Mouse (Mus musculus) inflammation-experienced regulatory T-cells, adult 6 months (primary cell): Measurements from ENCODE around the gene Gm10282. TPM values are rescaled to one million over a fixed set of nuclear protein-coding genes. Genes with fewer than 3 reads are reported as not detected.

Experiments used
- ATAC-seq: one replicate; pipeline ENCODE4 v1.8.0; 2017
- polyA plus RNA-seq, 3 experiments: library from polyadenylated mRNA; unstranded; fragments of 100-300 nt; shearing (Covaris generic); gene quantifications; one replicate each; pipeline ENCODE4 v1.2.1; 2017

The Gm10282 gene
- polyA plus RNA-seq, 3 experiments from 2014 or later: 20.4 to 115 (median 45.5) TPM

DNA sequence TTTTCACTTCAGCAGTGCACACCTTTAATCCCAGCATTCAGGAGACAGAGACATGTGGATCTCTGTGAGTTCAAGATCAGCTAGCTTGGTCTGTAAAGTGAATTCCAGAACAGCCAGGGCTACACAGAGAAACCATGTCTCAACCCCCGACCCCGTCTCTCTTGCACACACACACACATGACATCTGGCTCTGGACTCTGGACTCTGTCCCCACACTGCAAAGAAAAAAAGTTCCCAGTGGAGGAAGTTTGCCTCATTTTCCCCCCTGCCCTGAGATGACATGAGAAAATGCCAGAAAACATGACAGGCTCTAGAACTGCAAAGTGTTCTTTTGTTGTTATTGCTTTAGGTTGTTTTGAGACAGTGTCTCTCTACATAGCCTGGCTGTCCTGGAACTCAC, 45.2 kb downstream of the Gm10282 start:
- no peak for ATAC-seq

DNA sequence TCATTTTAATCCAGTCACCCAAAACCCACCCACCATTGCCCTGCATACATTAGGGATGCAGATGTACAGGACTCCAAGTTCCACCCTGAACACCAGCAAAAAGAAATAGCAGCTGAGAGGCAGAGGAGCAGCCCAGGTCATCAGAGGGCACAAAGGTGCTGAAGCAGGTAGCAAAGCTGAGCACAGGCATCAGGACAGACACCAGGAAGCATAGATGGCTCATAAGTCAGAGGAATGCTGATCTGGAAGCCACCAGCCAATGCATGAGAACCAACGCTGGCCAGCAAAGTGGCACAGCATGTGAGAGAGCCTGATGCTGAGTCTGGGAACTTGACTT, 47.2 kb downstream of the Gm10282 start:
- no peak for ATAC-seq

GRCm38 (mm10) chr8:72257171-72257901, 47.7 kb downstream of the Gm10282 start:
- no peak for ATAC-seq

Other genes with a start within 250 kb of the Gm10282 start
- gene Olfr373, start 222.1 kb downstream of the Gm10282 start, polyA plus RNA-seq: under 1 TPM; 0.15 to 0.51 (median 0.46) TPM
- under 1 TPM; 0.08 to 0.72 (median 0.28) TPM for gene Olfr374, start 198.2 kb downstream of the Gm10282 start, polyA plus RNA-seq
- gene Tpm4, start 170.3 kb downstream of the Gm10282 start, polyA plus RNA-seq: 100 to 1,000 TPM; 170 to 464 (median 172) TPM
- gene Rab8a, start 144.1 kb downstream of the Gm10282 start, polyA plus RNA-seq: 100 to 1,000 TPM; 134 to 245 (median 197) TPM
- gene Hsh2d, start 115.6 kb downstream of the Gm10282 start, polyA plus RNA-seq: 10 to 100 TPM; 23.8 to 30.8 (median 24.6) TPM
- 1 to 10 TPM in 1 of 3 experiments, not detected in 2; 2.8 TPM for gene Cib3, start 92.4 kb downstream of the Gm10282 start, polyA plus RNA-seq
- not detected for gene Gm11034, start 91.6 kb downstream of the Gm10282 start, polyA plus RNA-seq
- gene Fam32a, start 85.5 kb downstream of the Gm10282 start, polyA plus RNA-seq: 100 to 1,000 TPM in 2 of 3 experiments, 10 to 100 TPM in 1; 94.4 to 119 (median 103) TPM
- gene Ap1m1, start 65.2 kb downstream of the Gm10282 start, polyA plus RNA-seq: 100 to 1,000 TPM; 113 to 130 (median 120) TPM
- 10 to 100 TPM; 21.0 to 28.1 (median 24.3) TPM for gene Klf2, start 13.8 kb upstream of the Gm10282 start, polyA plus RNA-seq
- gene Eps15l1, start 116.2 kb upstream of the Gm10282 start, polyA plus RNA-seq: 10 to 100 TPM; 45.6 to 60.7 (median 51.1) TPM
- under 1 TPM; 0.20 to 0.59 (median 0.31) TPM for gene Calr3, start 138.6 kb upstream of the Gm10282 start, polyA plus RNA-seq
- gene 1700030K09Rik, start 138.6 kb upstream of the Gm10282 start, polyA plus RNA-seq: 1 to 10 TPM; 4.3 to 7.1 (median 6.4) TPM
- gene Cherp, start 170.0 kb upstream of the Gm10282 start, polyA plus RNA-seq: 10 to 100 TPM; 48.9 to 68.1 (median 66.7) TPM
- gene Slc35e1, start 187.4 kb upstream of the Gm10282 start, polyA plus RNA-seq: 1 to 10 TPM; 6.7 to 8.4 (median 7.7) TPM
- 1 to 10 TPM; 2.6 to 4.9 (median 4.1) TPM for gene Med26, start 243.0 kb upstream of the Gm10282 start, polyA plus RNA-seq